Mouse (Mus musculus) gastrocnemius, postnatal 10 days (tissue): Measurements from ENCODE around the gene Scube1. TPM values are rescaled to one million over a fixed set of nuclear protein-coding genes. Genes with fewer than 3 reads are reported as not detected.

Source experiments
- DNase-seq: peaks from one replicate; pipeline ENCODE4 v3.0.0; 2021; ENCODE audit warnings: mixed read lengths
- total RNA-seq, 2 experiments: library from RNA; stranded (reverse); gene quantifications; 2 replicates each; pipeline ENCODE4 v1.2.3; 2021

Gene Scube1
- total RNA-seq, 2 experiments from 2014 or later = 2.5 to 2.8 TPM

DNA sequence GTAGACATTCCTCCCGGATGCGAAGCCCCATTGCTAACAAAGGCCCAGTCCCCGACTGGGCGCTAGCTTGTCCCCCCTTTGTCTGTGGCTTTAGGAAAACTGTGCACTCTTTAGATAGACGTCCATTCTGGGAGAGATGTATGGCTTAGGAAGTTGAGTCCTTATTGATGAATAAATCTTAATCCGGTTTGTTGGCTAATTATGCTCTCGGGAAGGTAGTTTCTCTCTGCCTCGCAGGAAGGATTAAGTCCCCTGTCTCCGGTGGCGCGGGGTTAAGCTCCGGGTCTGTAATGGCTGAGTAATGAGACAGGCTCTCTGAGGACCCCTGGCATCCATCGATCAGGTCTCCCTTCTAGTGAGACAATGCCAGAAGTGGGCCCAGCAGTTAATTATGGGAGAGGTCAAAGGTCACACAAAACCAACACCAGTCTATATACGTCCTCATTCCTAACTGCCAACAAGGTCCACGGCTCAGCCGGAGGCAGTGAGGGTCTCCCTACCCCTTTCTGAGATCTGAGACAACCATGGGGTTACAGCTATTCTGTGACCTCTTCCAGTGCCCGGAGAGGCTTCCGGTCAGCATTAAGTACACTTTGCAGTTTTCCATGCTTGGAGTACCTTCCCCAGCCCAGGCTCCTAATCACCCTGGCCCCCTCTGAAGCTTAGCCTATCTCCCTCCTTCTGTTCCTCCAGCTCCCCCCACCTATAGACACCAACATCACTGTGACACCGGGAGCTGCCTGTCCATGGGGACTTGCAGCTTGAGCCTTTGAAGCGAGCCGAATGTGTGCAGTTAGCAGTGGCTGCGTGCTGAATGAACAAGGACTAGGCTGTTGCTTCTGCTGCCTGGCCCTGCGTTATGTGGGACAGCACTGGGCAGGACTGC is 14.7 kb downstream of the Scube1 start:
- no peak for DNase-seq

DNA sequence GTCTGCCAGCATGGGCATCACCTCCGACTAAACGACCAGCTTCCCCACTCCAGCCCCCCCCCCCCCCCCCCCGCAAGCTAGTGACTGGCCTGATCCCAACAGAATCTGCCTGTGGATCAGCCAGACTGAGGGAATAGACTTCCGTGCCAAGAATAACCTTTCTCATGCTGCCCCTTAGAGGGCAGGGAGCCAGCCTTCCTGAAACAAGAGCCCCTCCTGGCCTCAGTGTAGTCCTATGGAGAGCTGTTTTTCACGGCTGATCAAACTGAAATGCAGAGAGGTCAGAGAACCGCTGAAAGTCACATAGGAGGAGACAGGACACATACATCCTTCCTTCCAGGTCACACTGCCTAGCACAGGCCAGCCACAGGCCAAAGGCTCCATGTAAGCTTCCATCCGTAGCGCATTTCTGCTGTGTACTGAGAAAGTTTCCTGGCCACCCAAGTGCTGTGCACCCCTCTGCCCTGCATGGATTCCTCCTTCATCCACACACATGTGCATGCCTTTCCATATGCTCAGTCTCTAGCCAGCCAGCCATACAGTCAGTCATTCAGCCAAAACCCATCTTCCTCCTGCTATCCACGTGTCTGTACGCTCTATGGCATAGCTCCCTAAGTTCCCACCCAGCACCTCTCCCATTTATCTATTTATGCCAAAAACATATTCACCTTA is 18.2 kb downstream of the Scube1 start:
- no peak for DNase-seq

DNA sequence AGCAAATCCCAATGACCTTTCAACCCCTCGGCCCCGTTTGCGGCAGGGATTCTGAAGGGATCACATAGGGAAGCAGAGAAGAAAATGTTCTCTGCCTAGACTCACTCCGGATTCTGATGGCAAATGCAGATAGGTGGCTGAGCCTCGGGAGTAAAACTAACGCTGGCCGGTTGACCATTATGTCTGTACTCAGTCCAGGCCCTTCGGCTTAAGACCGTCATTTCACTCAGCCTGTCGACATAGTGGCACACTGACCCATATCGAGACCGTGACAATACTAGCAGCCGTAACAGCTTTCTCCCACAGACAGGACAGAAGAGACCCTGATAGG is 24.3 kb downstream of the Scube1 start:
- DNase-seq = no peak

DNA sequence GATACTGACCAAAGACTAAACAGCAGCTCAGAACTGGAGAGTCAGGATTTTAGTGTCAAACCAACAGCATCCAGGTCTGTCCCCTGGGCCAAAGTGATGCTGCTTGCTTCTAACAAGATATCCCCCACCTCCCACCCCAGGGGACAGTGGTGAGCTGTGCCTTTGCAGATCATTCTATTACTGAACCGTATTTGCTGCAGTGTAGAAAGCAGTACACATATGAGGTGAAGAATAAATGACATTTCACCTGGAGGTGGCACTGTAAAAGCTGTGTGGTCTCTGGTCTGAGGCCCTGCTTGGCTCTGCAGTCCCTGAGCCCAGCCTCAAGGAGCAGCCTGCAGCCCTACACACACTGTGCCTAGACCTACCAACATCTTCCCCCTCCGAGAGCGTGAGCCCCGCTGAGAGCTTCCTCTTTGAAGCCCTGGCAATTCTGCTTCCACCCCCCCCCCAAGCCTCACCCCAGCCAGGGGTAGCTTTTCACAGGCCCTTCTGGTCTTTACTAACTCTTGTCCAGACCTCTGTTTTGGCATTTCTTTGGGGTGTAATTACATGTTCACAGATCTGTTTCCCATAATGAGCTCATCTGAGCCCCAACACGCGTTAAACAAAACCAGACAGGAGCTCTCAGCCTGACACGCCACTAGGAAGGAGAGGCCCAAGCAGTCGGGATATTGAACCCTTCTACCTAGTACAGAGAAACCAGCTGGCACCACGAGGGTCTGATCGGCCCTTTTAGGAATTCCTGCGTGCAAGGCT is 24.8 kb downstream of the Scube1 start:
- no peak for DNase-seq

DNA sequence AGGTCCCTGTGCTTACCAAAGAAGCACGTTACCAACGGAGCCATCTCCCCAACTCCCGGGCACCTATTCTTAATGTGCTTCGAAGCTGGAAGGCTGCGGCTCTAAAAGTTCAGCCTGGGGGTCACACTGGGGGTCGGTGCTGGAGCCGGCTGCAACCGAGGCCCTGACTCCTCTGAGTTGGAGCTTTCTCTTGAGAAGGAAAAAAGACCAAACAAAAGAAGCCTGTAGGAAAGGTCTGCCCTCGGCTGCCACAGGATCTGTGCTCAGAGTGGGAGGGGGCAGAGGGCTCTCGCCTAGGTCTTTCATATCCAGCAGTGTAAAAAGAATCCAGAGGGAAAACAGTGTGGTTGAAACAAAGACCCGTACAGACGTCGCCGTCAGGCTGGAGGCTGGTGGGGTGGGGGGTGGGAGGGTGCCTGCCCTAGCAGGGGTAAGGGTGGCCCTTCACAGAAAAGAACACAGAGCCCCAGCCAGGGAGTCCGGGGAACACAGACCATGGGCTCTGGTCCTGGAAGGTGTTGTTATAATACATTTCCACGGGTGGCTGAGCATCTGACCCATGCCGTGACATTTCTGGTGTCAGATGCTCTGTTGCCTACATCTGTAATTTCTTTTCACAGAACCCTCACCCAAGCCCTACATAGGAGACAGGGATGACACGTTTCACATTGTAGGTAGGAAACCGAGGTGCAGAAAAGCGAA is 25.5 kb downstream of the Scube1 start:
- no peak for DNase-seq

DNA sequence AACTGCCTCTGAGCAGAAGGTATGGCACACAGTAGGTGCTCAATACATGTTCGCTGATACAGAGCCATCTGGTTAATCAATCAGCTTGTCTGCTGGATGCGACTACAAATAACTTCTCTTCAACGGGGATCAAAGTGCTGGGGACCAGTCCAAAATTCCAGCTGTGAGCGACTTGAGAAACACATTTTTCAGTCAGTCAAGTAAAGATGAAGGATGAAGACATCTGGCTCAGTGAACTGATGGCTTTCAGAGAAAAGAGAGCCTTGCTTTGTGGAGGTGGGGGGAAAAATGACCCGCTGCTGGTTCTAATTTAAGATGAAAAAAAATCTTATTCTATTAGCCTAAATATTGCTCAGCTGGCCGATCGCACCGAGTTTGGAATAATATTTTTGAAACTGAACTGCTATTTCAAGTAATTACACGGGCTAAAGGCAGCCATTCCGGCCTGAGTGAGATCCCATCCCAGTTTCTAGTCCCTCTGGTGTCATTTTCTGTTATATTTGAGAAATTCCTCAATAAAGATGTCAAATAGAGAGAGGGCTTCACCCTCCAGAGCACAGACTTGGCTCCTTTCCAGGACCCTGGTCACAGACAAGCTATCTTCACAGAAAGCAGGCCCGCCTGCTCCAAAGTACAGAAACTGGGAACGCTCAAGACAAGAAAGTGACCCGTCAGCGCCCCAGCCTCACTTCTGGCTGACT is 28.0 kb downstream of the Scube1 start:
- peak; percentile 32 for DNase-seq

DNA sequence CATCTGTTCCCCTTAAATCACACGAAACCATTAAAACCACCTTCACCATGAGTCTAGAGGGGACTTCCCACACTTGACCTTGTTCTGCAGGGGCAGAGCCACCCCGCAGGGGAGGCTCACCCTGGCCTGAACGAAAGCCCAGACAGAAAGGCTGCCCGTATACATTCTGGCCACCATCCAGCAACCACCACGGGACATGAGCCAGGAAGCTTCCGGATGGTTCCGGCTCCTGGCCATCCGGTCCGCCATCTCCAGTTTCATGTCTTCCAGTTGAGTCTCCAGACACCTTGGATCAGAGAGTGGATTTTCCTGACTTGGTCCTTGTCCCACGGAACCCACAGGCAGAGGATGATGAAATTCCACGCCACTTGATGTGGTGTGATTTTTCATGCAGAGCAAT is 29.7 kb downstream of the Scube1 start:
- DNase-seq = no peak

DNA sequence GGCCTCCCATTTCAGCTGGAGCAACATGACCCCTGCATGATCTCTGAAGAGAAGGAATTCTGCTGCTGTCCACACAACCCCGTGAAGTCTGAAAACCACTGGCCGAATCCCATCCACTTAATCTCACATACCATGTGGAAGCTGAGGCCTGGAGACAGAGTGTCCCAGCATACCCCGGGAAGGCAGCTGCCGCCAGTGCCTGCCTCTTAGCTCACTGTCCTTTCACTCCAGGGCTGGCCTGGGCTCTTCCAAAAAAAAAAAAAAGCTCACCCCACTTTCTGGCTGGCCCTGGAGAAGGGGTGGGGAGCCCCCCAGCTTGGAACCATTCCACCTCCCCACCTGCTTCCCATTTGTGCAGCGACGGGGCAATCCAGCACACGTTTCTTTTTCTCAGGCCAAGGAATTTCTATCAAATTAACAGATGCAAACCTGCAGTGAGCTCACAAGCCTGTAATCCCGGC is 32.9 kb downstream of the Scube1 start:
- DNase-seq = peak; percentile 34

DNA sequence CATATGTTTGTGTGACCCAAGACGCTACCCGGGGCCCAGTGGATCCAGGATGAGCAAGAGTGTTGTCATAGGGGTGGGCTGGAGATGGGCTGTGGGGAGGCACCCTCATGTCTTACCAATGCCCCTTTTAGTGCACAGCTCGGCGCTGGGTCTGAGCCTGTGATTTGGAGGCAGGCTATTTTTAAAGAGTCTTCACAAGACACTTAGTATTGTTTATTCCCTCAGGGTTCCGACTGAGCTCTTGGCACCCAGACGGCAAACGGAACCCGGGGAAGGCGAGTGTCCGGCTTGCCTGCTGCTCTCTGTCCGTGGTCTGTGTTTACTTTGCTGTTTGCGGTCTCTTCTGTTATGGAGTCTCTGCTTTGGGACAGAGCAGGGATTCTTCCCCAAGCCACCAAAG is 34.9 kb downstream of the Scube1 start:
- no peak for DNase-seq

DNA sequence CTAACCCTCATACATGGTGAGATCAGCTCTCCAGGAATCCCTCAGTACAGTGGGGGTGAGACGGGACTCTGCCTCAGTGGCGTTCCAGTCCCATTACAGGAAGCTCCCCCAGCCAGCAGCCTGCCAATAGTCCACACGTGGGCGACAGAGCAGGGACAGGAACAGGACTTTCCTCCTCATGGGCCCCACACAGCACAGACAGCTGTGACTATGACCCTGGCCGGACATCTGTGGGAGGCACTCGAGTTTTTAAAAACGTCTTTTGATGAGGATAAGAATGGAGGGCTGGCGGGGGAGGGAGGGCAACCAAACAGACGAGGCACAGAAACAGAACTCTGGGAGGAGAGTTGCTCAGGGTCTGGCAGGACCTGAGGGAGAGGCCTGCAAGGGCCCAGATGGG is 38.2 kb downstream of the Scube1 start:
- DNase-seq = no peak

DNA sequence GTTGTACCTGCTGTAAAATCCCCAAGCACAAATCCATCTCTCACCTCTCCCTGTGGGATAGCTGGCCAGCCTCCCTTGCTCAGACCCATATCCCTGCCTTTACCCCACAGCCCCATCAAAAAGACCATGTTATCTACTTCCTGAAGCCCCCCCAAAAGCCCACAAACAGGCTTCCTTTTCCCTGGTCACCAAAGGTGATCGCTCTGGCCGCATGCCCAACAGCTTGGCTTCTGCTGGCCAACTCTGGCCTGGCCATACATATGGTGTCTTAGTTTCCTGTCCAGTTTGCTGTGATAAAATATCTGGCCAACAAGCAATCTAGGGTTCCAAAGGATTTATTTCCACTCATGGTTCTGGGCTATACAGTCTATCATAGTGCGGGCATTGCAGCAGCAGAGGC is 38.9 kb downstream of the Scube1 start:
- no peak for DNase-seq

DNA sequence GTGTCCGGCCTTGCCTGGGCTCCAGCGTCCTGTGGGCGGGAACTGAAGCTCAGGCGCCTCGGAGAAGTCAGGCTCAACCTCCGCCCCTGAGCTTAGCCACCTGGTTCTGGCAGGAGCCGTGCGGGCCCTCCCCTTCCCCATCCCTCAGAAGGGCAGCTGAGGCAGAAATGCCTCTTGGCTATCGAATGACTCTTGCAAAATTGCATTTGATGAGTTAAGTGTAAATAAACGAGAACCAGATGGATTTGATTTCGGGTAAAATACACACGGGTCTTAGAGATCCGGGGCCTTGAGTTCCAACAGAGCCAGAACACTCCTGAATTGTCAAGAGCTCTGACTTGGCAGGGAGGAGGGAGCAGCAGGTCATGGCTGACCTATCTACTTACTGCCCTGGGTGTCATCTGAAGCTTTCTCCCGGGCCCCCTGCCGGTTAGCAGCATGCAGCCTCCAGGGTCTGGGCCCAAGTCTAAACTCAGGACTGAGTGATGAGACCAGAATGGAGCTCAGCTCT is 41.7 kb downstream of the Scube1 start:
- DNase-seq = no peak

DNA sequence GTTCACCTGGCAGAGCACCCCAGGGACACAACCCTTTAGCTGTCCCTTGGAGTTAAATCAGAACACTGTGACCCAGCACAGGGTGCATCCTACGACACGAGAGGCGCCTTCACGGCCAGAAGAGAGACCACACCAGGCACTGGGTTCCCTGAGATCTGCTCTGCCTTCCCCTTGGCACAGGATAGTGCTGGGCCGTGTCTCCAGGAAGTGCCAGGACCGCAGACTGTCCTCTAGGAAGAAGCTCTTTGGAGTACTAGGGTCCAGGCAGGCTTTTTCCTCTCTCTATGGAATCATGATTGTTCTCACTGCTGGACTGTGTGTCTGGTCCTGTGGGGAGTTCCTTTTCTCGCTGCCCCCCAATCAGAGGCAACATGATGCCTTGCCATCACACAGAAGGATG is 44.5 kb downstream of the Scube1 start:
- DNase-seq = no peak

DNA sequence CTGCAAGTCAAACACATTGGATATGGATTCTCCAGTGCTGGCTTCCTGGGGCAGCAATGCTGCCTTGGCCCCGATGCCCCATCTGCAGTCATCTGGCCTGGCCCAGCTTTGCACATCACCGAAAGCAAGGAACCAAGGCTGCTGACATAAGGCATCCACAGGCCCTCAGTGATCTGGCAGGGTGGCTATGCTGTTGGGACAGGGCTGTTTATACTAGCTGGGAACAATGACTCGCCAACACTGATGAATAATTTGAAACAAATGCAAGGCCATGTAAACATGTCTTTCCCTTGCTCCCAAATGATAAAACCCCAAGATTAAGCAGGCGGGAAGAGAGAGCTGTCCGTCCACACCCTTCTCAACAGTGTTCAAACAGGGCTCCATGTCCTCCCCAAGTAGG is 45.1 kb downstream of the Scube1 start:
- DNase-seq = no peak

DNA sequence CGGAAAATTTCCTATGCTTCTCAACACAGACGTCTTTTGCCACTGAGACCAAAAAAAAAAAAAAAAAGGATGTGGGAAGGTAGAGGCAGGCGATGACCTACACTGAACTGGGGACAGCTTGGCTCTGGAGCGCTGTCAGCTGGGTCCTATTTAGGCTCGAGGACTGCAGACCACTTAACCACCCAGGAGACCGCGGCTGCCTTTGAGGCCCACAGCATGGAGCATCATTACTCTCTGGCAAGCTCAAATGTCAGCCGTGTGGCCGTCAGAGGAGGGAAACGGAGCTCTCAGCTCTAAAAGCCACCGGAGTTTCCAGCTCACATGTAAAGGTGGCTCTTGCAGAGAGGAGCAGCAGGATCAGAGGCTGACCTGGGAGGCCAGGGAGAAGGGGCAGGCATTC is 46.2 kb downstream of the Scube1 start:
- no peak for DNase-seq

DNA sequence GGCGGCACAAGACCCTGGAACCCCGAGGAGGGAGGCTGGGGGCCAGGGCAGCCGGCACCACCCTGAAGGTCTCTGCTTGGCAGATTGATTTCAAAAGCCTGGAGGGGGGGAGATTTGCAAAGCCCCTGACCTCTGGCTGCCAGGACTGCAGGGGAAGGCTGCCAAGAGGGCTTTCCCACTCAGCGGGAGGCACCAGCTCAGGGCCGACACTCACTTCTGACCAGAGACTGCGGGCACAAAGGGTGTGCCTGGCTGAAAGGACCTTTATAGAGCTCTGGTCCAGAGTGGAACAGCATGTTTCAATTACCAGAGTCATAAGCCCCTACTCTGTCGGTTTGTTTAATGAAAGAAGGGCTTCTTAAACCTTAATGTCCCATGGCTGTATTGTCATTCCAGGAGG is 46.7 kb downstream of the Scube1 start:
- DNase-seq = no peak

DNA sequence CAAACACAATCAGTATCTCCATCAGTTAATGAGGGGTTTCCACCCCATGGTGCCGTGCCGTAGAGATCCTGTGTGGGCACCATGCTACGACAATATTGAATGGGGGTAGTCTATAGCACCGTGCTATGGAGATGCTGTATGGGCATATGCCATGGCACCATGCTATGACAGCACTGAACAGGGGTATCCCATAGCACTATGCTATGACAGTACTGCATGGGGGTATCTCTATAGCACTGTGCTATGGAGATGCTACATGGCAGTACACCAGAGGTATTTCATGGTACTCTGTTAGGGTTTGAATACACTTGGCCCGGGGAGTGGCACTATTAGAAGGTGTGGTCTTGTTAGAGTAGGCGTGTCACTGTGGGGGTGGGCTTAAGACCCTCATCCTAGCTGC is 47.7 kb downstream of the Scube1 start:
- DNase-seq = no peak

DNA sequence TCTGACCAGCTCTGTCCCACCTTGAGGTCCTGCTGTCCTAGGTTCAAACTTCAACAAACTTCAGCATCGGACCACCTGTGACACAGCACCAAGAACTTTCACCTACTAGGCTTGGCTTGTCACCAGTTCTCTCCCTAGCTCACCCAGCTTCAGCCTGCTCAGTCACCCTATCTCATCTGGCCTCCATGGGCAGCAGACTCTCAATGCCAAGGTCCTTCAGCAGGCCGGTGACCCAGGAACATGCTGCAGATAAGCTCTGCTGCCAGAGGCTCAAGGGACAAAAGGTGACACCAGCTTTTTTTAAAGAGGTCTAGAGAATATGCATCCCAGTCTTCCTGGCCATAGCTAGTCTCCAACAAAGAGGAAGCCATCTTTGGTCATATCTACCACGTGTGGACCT is 48.5 kb downstream of the Scube1 start:
- no peak for DNase-seq

DNA sequence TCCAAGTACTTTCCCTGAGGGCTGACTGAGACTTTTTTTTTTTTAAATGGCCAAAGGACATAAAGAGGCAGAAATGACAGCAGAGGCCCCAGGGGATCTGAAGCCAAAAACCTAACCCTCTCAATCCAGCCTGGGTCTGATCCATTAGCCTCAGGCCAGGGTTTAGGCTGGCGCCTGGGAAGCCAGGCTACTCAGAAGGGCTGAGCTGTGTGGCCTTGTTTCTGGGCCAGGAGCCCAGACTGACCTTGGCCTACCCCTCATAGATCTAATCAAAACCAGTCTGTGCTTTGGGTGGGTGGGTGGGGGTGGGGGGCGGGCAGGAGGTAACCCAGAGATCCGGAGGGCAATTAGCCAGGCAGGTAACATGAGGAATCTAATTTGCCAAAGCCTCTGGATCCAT is 51.2 kb downstream of the Scube1 start:
- no peak for DNase-seq

DNA sequence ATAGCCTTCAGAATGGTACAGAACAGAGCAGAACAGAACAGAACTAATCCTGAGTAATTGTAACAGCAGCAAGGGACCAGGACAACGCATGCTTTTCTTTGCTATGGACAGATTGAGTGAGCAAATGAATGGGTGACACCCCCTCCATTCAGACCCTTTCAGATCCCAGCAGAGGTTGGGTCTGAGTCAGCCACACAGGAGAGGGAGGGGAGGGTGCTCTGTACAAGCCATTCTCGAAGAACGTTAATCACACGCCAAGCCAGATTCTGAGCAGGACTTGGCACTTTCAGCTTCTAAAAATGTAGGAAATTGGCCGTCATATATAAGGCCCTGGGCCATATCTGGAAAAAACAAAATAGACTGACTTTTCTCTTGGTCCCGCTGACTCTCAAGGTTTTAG is 57.3 kb downstream of the Scube1 start:
- DNase-seq = no peak

DNA sequence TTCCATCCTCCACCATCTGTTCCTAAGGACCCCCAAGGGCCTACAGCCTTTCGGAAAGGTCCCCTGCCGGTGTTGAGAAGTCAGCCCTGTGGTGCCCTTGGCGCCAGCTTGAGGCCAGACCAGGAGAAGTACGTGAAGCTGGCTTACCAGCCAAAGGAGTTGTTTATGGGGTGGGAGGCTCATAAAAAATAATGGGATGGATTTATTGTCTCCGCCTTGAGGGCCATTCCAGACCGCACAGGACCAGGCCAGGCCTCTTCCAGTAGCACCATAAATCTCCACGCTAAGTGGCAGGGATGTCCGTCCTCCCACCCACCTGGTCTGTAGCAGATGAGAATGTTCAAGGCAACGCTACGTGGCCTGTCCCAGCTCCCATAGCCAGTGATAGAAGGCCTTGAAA is 58.4 kb downstream of the Scube1 start:
- DNase-seq = no peak

DNA sequence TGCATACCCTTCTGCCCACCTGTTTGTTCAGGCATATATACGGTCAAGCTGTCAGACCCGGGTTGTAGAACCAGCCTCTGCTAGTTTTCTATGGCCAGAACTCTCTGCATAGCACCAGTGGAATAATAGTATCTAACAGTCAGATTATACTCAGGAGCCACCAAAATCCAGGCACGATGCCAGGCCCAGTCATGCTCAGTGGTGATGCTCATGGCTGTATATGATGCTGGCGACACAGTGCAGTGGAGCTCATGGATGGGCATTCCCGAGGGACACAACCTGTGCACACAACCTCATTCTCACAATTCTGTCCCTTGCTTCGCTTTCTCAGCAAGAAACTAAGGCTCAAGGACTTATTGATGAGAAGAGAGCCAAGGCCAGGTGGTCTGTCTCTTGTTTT is 58.8 kb downstream of the Scube1 start:
- DNase-seq = no peak
